Mouse (Mus musculus) liver, embryonic 13.5 days (tissue): ENCODE results near the gene Lhfpl2. TPM values are rescaled to one million over a fixed set of nuclear protein-coding genes. Genes with fewer than 3 reads are reported as not detected.

Experiments
- ATAC-seq: fragments of 200-750 bp; cut with Nextera tagmentation; 2 replicates; pipeline ENCODE4 v1.8.0; 2017; ENCODE audit warnings: low read depth, mild to moderate bottlenecking, moderate number of reproducible peaks, moderate library complexity
- DNase-seq: peaks from one replicate; pipeline ENCODE4 v3.0.0; 2022
- H3K27ac ChIP-seq: fragments of 300-500 bp; sonication (generic); 2 replicates; pipeline ENCODE4 v1.5.1; 2015; ENCODE audit warnings: moderate library complexity, mild to moderate bottlenecking, inconsistent platforms
- H3K27me3 ChIP-seq: fragments of 300-500 bp; sonication (generic); 2 replicates; pipeline ENCODE4 v1.6.1; 2015; ENCODE audit warnings: mild to moderate bottlenecking, inconsistent platforms
- H3K36me3 ChIP-seq: fragments of 300-500 bp; sonication (generic); 2 replicates; pipeline ENCODE4 v1.6.1; 2015; ENCODE audit warnings: mild to moderate bottlenecking, inconsistent platforms
- H3K4me1 ChIP-seq: fragments of 300-500 bp; sonication (generic); replicated peaks from 2 replicates; pipeline ENCODE4 v1.6.1; 2015; ENCODE audit warnings: inconsistent platforms
- H3K4me2 ChIP-seq: fragments of 300-500 bp; sonication (generic); 2 replicates; pipeline ENCODE4 v1.6.1; 2015; ENCODE audit warnings: inconsistent platforms, mild to moderate bottlenecking, moderate library complexity
- H3K4me3 ChIP-seq: fragments of 300-500 bp; sonication (generic); replicated peaks from 2 replicates; pipeline ENCODE4 v1.5.1; 2015; ENCODE audit warnings: mild to moderate bottlenecking, inconsistent platforms
- H3K9ac ChIP-seq: fragments of 300-500 bp; sonication (generic); 2 replicates; pipeline ENCODE4 v1.6.1; 2015; ENCODE audit warnings: mild to moderate bottlenecking, inconsistent platforms
- H3K9me3 ChIP-seq: fragments of 300-500 bp; sonication (generic); replicated peaks from 2 replicates; pipeline ENCODE4 v1.6.1; 2016; ENCODE audit warnings: inconsistent platforms
- WGBS: fragments of 180-500 bp; shearing (Covaris S2); methylation state at CpG from one replicate; pipeline ENCODE4 v1.1.7; 2015; ENCODE audit not compliant: insufficient replicate concordance; 5-methylcytosine and 5-hydroxymethylcytosine counted together
- polyA plus RNA-seq: library from polyadenylated mRNA; unstranded; fragments of >200 nt; fragmentation: Nextera tagmentation; extraction: Ambion mirVana; gene quantifications from 2 replicates; pipeline ENCODE4 v1.2.1, GENCODE M21; 2015

The Lhfpl2 gene
- polyA plus RNA-seq, 1 experiment from 2014 or later = 4.8 TPM

- DNase-seq (no peak), ATAC-seq (no peak)
- Histone ChIP-seq H3K4me3 (no peak overlapping the region), H3K9ac (no peak overlapping the region), H3K9me3 (no peaks in the 10 kb centered on the region), H3K4me1 (no peaks in the 10 kb centered on the region), H3K4me2 (no peak overlapping the region), H3K27ac (no peak overlapping the region), H3K27me3 (no peaks in the 10 kb centered on the region), H3K36me3 (no peaks in the 10 kb centered on the region)
- 69% methylated on average over 4 of the region's 4 CpGs for WGBS
Measured at GRCm38 (mm10) chr13:94151308-94151707, 93.7 kb downstream of the Lhfpl2 start.

GRCm38 (mm10) chr13:94152836-94153235 lies 95.2 kb downstream of the Lhfpl2 start:
- ATAC-seq (no peak), DNase-seq (no peak)
- H3K4me2 ChIP-seq = no peak overlapping the region
- no peaks in the 10 kb centered on the region for H3K27me3 ChIP-seq
- H3K9ac ChIP-seq = no peak overlapping the region
- H3K9me3 ChIP-seq = no peaks in the 10 kb centered on the region
- no peak overlapping the region for H3K4me3 ChIP-seq
- H3K27ac ChIP-seq = no peak overlapping the region
- H3K36me3 ChIP-seq = no peaks in the 10 kb centered on the region
- H3K4me1 ChIP-seq = no peaks in the 10 kb centered on the region
- 81% methylated on average over 10 of the region's 10 CpGs for WGBS

- Histone ChIP-seq H3K4me2 (no peak overlapping the region), H3K27me3 (no peaks in the 10 kb centered on the region), H3K27ac (no peak overlapping the region), H3K9ac (no peak overlapping the region), H3K4me3 (no peak overlapping the region), H3K9me3 (no peaks in the 10 kb centered on the region), H3K4me1 (no peaks in the 10 kb centered on the region), H3K36me3 (no peaks in the 10 kb centered on the region)
- WGBS = 52% methylated on average over 6 of the region's 6 CpGs
- ATAC-seq = no peak
- DNase-seq = no peak
Measured at GRCm38 (mm10) chr13:94153658-94154057, 96.1 kb downstream of the Lhfpl2 start.

GRCm38 (mm10) chr13:94154512-94155296 lies 97.1 kb downstream of the Lhfpl2 start:
- 69% methylated on average over 15 of the region's 15 CpGs for WGBS
- H3K9me3 ChIP-seq = no peaks in the 10 kb centered on the region
- no peak overlapping the region for H3K4me2 ChIP-seq
- peaks cover under 1% of the 10 kb centered on the region; the same call in 1 of the 2 replicates for H3K4me1 ChIP-seq
- H3K27me3 ChIP-seq = no peaks in the 10 kb centered on the region
- H3K9ac ChIP-seq = no peak overlapping the region
- H3K36me3 ChIP-seq = no peaks in the 10 kb centered on the region
- no peak for ATAC-seq
- no peak overlapping the region for H3K4me3 ChIP-seq
- DNase-seq = no peak
- H3K27ac ChIP-seq = no peak overlapping the region

GRCm38 (mm10) chr13:94155657-94156429 lies 98.2 kb downstream of the Lhfpl2 start:
- Histone ChIP-seq H3K4me2 (no peak overlapping the region), H3K9me3 (no peaks in the 10 kb centered on the region), H3K4me1 (peaks cover 7% of the 10 kb centered on the region; the same call in 1 of the 2 replicates), H3K9ac (no peak overlapping the region), H3K36me3 (no peaks in the 10 kb centered on the region), H3K27ac (no peak overlapping the region), H3K27me3 (no peaks in the 10 kb centered on the region), H3K4me3 (no peak overlapping the region)
- 47% methylated on average over 9 of the region's 9 CpGs for WGBS
- ATAC-seq (no peak), DNase-seq (no peak)

- Histone ChIP-seq H3K27ac (no peak overlapping the region), H3K27me3 (no peaks in the 10 kb centered on the region), H3K36me3 (no peaks in the 10 kb centered on the region), H3K9me3 (no peaks in the 10 kb centered on the region), H3K4me1 (peaks cover 7% of the 10 kb centered on the region), H3K4me3 (no peak overlapping the region), H3K4me2 (no peak overlapping the region), H3K9ac (no peak overlapping the region)
- ATAC-seq = peak; percentile 51; the same call in 1 of the 2 replicates
- 39% methylated on average over 6 of the region's 6 CpGs for WGBS
- DNase-seq = no peak
Measured at GRCm38 (mm10) chr13:94158864-94159477, 101.4 kb downstream of the Lhfpl2 start.

- DNase-seq = no peak
- 59% methylated on average over 7 of the region's 7 CpGs for WGBS
- no peak for ATAC-seq
- Histone ChIP-seq H3K4me2 (no peak overlapping the region), H3K4me1 (peaks cover 9% of the 10 kb centered on the region), H3K9me3 (no peaks in the 10 kb centered on the region), H3K9ac (no peak overlapping the region), H3K36me3 (no peaks in the 10 kb centered on the region), H3K27ac (0 out of 2 replicates have a peak overlapping the region, but pooled peaks have one; percentile 6), H3K4me3 (no peak overlapping the region), H3K27me3 (no peaks in the 10 kb centered on the region)
Measured at GRCm38 (mm10) chr13:94159478-94160220, 102.1 kb downstream of the Lhfpl2 start.

- no peak for DNase-seq
- Histone ChIP-seq H3K9ac (no peak overlapping the region), H3K36me3 (no peaks in the 10 kb centered on the region), H3K9me3 (no peaks in the 10 kb centered on the region), H3K4me3 (no peak overlapping the region), H3K4me1 (peaks cover 9% of the 10 kb centered on the region), H3K4me2 (no peak overlapping the region), H3K27me3 (peaks cover 4% of the 10 kb centered on the region; the same call in 1 of the 2 replicates), H3K27ac (no peak overlapping the region)
- ATAC-seq = no peak
- WGBS = 51% methylated on average over 6 of the region's 6 CpGs
Measured at GRCm38 (mm10) chr13:94164501-94164900, 106.9 kb downstream of the Lhfpl2 start.

GRCm38 (mm10) chr13:94168319-94168718 lies 110.7 kb downstream of the Lhfpl2 start:
- no peak for DNase-seq
- Histone ChIP-seq H3K36me3 (no peaks in the 10 kb centered on the region), H3K4me2 (no peak overlapping the region), H3K4me3 (no peak overlapping the region), H3K9ac (no peak overlapping the region), H3K4me1 (peaks cover 29% of the 10 kb centered on the region), H3K9me3 (no peaks in the 10 kb centered on the region), H3K27ac (no peak overlapping the region), H3K27me3 (peaks cover 4% of the 10 kb centered on the region; the same call in 1 of the 2 replicates)
- no peak for ATAC-seq
- 76% methylated on average over 5 of the region's 5 CpGs for WGBS

GRCm38 (mm10) chr13:94169325-94169916 lies 111.8 kb downstream of the Lhfpl2 start:
- peaks cover 40% of the 10 kb centered on the region for H3K4me1 ChIP-seq
- H3K4me2 ChIP-seq = no peak overlapping the region
- no peak overlapping the region for H3K4me3 ChIP-seq
- no peak overlapping the region for H3K27ac ChIP-seq
- no peaks in the 10 kb centered on the region for H3K36me3 ChIP-seq
- no peaks in the 10 kb centered on the region for H3K9me3 ChIP-seq
- H3K9ac ChIP-seq = no peak overlapping the region
- ATAC-seq (no peak), DNase-seq (no peak)
- WGBS = 46% methylated on average over 6 of the region's 6 CpGs
- H3K27me3 ChIP-seq = peaks cover 4% of the 10 kb centered on the region; the same call in 1 of the 2 replicates
